Mouse (Mus musculus): ENCODE results near the gene Sumo3.

DNA sequence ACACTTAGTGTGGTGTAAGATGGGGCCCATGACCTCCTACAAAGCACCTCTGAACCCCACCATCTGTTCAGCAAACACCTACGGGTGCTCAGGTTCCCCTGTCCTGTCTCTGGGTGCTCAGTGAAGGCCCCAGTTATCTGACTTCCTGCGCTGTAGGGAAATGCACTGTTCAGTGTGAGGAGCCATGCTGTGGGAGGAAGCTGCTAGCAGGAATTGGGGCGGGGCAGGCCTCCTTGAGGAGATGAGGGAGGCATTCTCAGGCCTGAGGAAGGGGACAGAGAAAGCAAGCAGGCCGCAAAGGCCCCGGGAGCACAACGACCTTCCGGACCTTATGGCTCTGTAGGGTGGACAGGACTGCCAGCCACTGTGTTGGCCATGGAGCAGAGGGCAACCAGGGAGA, 16.8 kb upstream of the Sumo3 start:
- TF ChIP-seq POLR2A (IDR thresholded peaks at IDR 0.05; ENCODE audit: low read depth, low read length) (no peak), CTCF (conservative IDR thresholded peaks at IDR 0.05; ENCODE audit: insufficient read depth, insufficient read length, low read depth, low read length) (no peak)

Measured in kidney, adult 2 months (tissue).